Mouse (Mus musculus) lung, embryonic 16.5 days (tissue): ENCODE results near the gene Fgf13. TPM values are rescaled to one million over a fixed set of nuclear protein-coding genes. Genes with fewer than 3 reads are reported as not detected.

ENCODE experiments used
- ATAC-seq: fragments of 200-750 bp; cut with Nextera tagmentation; 2 replicates; pipeline ENCODE4 v1.8.0; 2017; ENCODE audit warnings: low read depth, mild to moderate bottlenecking, moderate library complexity
- H3K27ac ChIP-seq: fragments of 300-500 bp; sonication (generic); 2 replicates; pipeline ENCODE4 v1.5.1; 2014; ENCODE audit warnings: mild to moderate bottlenecking, control low read depth, low read length
- H3K27me3 ChIP-seq: fragments of 300-500 bp; sonication (generic); 2 replicates; pipeline ENCODE4 v1.6.1; 2014; ENCODE audit warnings: low read depth, low read length, mixed read lengths; ENCODE audit not compliant: control insufficient read depth, insufficient read depth
- H3K36me3 ChIP-seq: fragments of 300-500 bp; sonication (generic); 2 replicates; pipeline ENCODE4 v1.6.1; 2014; ENCODE audit warnings: low read length; ENCODE audit not compliant: control insufficient read depth, insufficient read depth
- H3K4me1 ChIP-seq: fragments of 300-500 bp; sonication (generic); replicated peaks from 2 replicates; pipeline ENCODE4 v1.6.1; 2014; ENCODE audit warnings: low read length, mixed read lengths; ENCODE audit not compliant: control insufficient read depth, insufficient read depth
- H3K4me2 ChIP-seq: fragments of 300-500 bp; sonication (generic); 2 replicates; pipeline ENCODE4 v1.6.1; 2014; ENCODE audit warnings: low read depth, low read length, control low read depth
- H3K4me3 ChIP-seq: fragments of 300-500 bp; sonication (generic); 2 replicates; pipeline ENCODE4 v1.5.1; 2014; ENCODE audit warnings: mild to moderate bottlenecking, low read length, control low read depth
- H3K9ac ChIP-seq: fragments of 300-500 bp; sonication (generic); 2 replicates; pipeline ENCODE4 v1.6.1; 2014; ENCODE audit warnings: low read length, control low read depth
- H3K9me3 ChIP-seq: fragments of 300-500 bp; sonication (generic); 2 replicates; pipeline ENCODE4 v1.6.1; 2016; ENCODE audit warnings: low read length; ENCODE audit not compliant: control insufficient read depth
- WGBS: fragments of 180-500 bp; shearing (Covaris S2); extraction: QIAGEN DNeasy Blood & Tissue Kit; methylation state at CpG from one replicate; pipeline ENCODE4 v1.1.7; 2014; 5-methylcytosine and 5-hydroxymethylcytosine counted together
- microRNA counts: library from miRNA; unstranded; fragments of <30 nt; microRNA quantifications from one replicate; lab custom pipeline; 2016
- microRNA-seq: library from miRNA; unstranded; fragments of <30 nt; microRNA quantifications from one replicate; pipeline ENCODE4, GENCODE M21; 2016
- polyA plus RNA-seq: library from polyadenylated mRNA; unstranded; fragments of >200 nt; fragmentation: Nextera tagmentation; extraction: Ambion mirVana; gene quantifications from 2 replicates; pipeline ENCODE4 v1.2.1, GENCODE M21; 2015

The Fgf13 gene
- polyA plus RNA-seq, 1 experiment from 2014 or later, result 5.0 TPM

DNA sequence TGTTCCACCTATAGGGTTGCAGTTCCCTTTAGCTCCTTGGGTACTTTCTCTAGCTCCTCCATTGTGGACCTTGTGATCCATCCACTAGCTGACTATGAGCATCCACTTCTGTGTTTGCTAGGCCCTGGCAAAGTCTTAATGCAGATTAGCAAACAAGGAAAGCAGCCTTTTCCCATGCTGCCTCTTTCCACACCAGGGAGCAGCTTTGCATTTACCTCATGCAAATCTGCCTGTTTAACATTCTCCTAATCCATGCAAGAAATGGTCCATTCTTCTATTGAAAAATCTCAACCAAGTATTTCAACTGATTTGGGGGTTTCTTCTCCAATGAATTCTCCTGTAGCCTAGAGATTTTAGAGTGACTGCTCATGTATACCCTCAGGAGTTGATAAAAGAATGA lies 487.4 kb downstream of the Fgf13 start:
- H3K9me3 ChIP-seq, result no peaks in the 10 kb centered on the region
- H3K27me3 ChIP-seq, result no peaks in the 10 kb centered on the region
- H3K27ac ChIP-seq, result no peak overlapping the region
- ATAC-seq, result no peak
- no peak overlapping the region for H3K9ac ChIP-seq
- H3K4me1 ChIP-seq, result no peaks in the 10 kb centered on the region
- no peak overlapping the region for H3K4me3 ChIP-seq
- H3K36me3 ChIP-seq, result no peaks in the 10 kb centered on the region
- H3K4me2 ChIP-seq, result no peak overlapping the region

DNA sequence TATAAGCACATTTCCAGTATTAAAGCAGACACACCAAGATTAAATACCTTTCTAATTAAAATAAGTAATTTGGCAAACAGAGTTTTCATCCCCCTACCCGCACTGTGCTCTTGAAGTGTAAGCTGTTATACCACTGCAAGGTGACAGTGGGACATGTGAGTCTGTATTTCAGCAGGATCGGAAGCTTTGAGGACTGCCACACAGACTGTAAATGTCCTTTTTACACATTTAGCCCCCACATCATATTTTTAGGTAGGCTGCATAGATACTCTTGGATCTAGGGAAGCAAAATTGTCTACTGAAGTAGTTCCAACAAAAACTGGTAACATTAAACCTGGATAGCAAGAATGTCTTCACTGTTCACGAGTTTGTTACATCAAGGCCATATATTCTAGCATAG lies 495.8 kb downstream of the Fgf13 start:
- ATAC-seq, result no peak
- H3K27ac ChIP-seq, result no peak overlapping the region
- no peaks in the 10 kb centered on the region for H3K27me3 ChIP-seq
- H3K9ac ChIP-seq, result no peak overlapping the region
- H3K4me1 ChIP-seq, result no peaks in the 10 kb centered on the region
- H3K4me3 ChIP-seq, result no peak overlapping the region
- no peak overlapping the region for H3K4me2 ChIP-seq
- no peaks in the 10 kb centered on the region for H3K9me3 ChIP-seq
- no peaks in the 10 kb centered on the region for H3K36me3 ChIP-seq
- WGBS, result 72% methylated on average over 3 of the region's 3 CpGs

DNA sequence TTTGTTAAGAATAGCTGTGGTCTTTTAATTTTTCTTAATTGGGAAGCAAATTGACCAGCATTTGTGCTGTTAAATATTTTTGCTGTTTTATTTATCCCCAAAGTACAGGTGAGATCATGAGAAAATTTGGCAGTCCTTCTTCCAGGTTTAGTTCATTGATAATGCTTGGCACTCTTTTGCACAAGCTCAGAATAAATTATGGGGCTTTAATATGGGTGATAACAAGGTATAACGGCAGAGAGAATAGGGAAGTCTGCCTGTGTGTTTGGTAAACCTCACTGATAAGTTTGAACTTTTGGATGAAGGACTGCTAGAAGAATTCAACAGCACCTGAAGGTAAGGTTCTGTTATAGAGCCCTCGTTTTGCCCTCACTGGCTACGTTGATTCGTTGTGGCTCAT lies 504.7 kb downstream of the Fgf13 start:
- H3K4me1 ChIP-seq, result no peaks in the 10 kb centered on the region
- H3K36me3 ChIP-seq, result no peaks in the 10 kb centered on the region
- H3K4me2 ChIP-seq, result no peak overlapping the region
- H3K9me3 ChIP-seq, result no peaks in the 10 kb centered on the region
- H3K27me3 ChIP-seq, result no peaks in the 10 kb centered on the region
- WGBS, result 74% methylated on average over 4 of the region's 4 CpGs
- ATAC-seq, result no peak
- H3K9ac ChIP-seq, result no peak overlapping the region
- no peak overlapping the region for H3K27ac ChIP-seq
- no peak overlapping the region for H3K4me3 ChIP-seq

DNA sequence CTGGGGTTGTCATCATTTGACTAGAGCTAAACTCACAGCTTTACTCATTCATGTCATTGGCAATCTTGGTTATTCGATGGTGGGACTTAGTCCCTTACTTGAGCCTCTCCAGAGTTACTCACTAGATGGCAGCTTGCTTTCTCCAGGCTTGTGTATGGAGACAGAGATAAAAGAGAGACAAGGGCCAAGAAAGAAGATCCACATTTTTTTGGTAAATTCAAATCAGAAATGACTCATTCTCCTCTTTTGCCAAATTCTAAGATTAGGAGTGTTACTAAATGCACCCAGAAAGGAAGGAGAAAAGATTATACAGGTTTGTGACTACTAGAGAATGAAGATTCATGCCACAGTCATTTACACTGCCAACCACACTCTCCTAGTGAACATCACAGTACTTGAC lies 532.9 kb downstream of the Fgf13 start:
- Histone ChIP-seq H3K9me3 (no peaks in the 10 kb centered on the region), H3K4me2 (no peak overlapping the region), H3K4me1 (no peaks in the 10 kb centered on the region), H3K4me3 (no peak overlapping the region), H3K27ac (no peak overlapping the region), H3K36me3 (no peaks in the 10 kb centered on the region), H3K9ac (no peak overlapping the region), H3K27me3 (no peaks in the 10 kb centered on the region)
- no peak for ATAC-seq
- 72% methylated on average over 1 of the region's 1 CpGs for WGBS

MicroRNAs within 50 kb of the gene (microRNA counts, 519-probe panel; counts per million panel counts)
- microRNA mmu-miR-504 (lab: Ali Mortazavi, UCI), result not detected

Small RNAs within 50 kb of the gene (microRNA-seq; reads per million reads assigned to microRNA genes)
- gene Mir504, result 1.6 reads per million
